Mouse (Mus musculus) liver, embryonic 14.5 days (tissue): ENCODE data around the gene Cntnap2. TPM values are rescaled to one million over a fixed set of nuclear protein-coding genes. Genes with fewer than 3 reads are reported as not detected.
"Not testable (repeated sequence)": the region's sequence is repeated elsewhere in the genome, so short reads cannot be mapped to it uniquely, and the experiment has no call there.

ENCODE experiments used
- ATAC-seq: fragments of 200-750 bp; cut with Nextera tagmentation; 2 replicates; pipeline ENCODE4 v1.8.0; 2017; ENCODE audit warnings: moderate number of reproducible peaks, mild to moderate bottlenecking, moderate library complexity; ENCODE audit not compliant: insufficient read depth
- DNase-seq, 3 experiments: peaks; one replicate each; pipeline ENCODE4 v3.0.0-alpha.2; 2012 to 2013; ENCODE audit warnings: low read depth in 3 of 3, low spot score in 3 of 3
- H3K27ac ChIP-seq: fragments of 300-500 bp; sonication (generic); 2 replicates; pipeline ENCODE4 v1.5.1; 2014; ENCODE audit warnings: moderate library complexity, mild to moderate bottlenecking, control low read depth, inconsistent platforms
- H3K27me3 ChIP-seq: fragments of 300-500 bp; sonication (generic); 2 replicates; pipeline ENCODE4 v1.6.1; 2014; ENCODE audit warnings: mild to moderate bottlenecking, low read length, moderate library complexity; ENCODE audit not compliant: control insufficient read depth, insufficient read depth
- H3K36me3 ChIP-seq: fragments of 300-500 bp; sonication (generic); replicated peaks from 2 replicates; pipeline ENCODE4 v1.6.1; 2014; ENCODE audit warnings: low read depth; ENCODE audit not compliant: control insufficient read depth, insufficient read depth
- H3K4me1 ChIP-seq, 2 experiments: fragments of 200-500 bp in 1 of 2; fragments of 300-500 bp in 1 of 2; sonication (generic) in 1 of 2; replicated peaks; 2 replicates each; pipeline ENCODE4 v1.6.1; 2012 to 2014; ENCODE audit warnings: antibody characterized with exemption in 1 of 2, inconsistent platforms in 1 of 2, low read length in 1 of 2; ENCODE audit not compliant: control insufficient read depth in 2 of 2, insufficient read depth in 2 of 2
- H3K4me2 ChIP-seq: fragments of 300-500 bp; sonication (generic); 2 replicates; pipeline ENCODE4 v1.6.1; 2014; ENCODE audit warnings: low read depth, mild to moderate bottlenecking, control low read depth, moderate library complexity
- H3K4me3 ChIP-seq, 2 experiments: fragments of 200-500 bp in 1 of 2; fragments of 300-500 bp in 1 of 2; sonication (generic) in 1 of 2; 2 replicates each; pipeline ENCODE4 v1.5.1; 2012 to 2014; ENCODE audit warnings: low read depth in 2 of 2, low read length in 2 of 2, mild to moderate bottlenecking in 2 of 2, control low read depth in 1 of 2, inconsistent platforms in 1 of 2, moderate library complexity in 1 of 2; ENCODE audit not compliant: insufficient read depth in 1 of 2
- H3K9ac ChIP-seq: fragments of 300-500 bp; sonication (generic); replicated peaks from 2 replicates; pipeline ENCODE4 v1.6.1; 2014; ENCODE audit warnings: mild to moderate bottlenecking, control low read depth, moderate library complexity
- H3K9me3 ChIP-seq: fragments of 300-500 bp; sonication (generic); 2 replicates; pipeline ENCODE4 v1.6.1; 2016; ENCODE audit warnings: low read length, mixed read lengths; ENCODE audit not compliant: control insufficient read depth
- CTCF ChIP-seq: IDR thresholded peaks from 2 replicates; pipeline ENCODE4 v1.5.1; 2016; ENCODE audit warnings: antibody characterized with exemption, low read depth, control low read depth
- EP300 ChIP-seq: IDR thresholded peaks from 2 replicates; pipeline ENCODE4 v1.6.1; 2016; ENCODE audit warnings: antibody characterized with exemption, low read depth
- WGBS: fragments of 180-500 bp; shearing (Covaris S2); extraction: QIAGEN DNeasy Blood & Tissue Kit; methylation state at CpG from one replicate; pipeline ENCODE4 v1.1.7; 2014; ENCODE audit not compliant: insufficient replicate concordance; 5-methylcytosine and 5-hydroxymethylcytosine counted together
- polyA plus RNA-seq, 2 experiments: library from polyadenylated mRNA; depleted of rRNA in 1 of 2; stranded (reverse) in 1 of 2; unstranded in 1 of 2; fragments of >200 nt; fragmentation: Nextera tagmentation in 1 of 2; extraction: Ambion mirVana in 1 of 2; gene quantifications; 2 replicates each; pipeline versions ENCODE4 v1.2.1 to v1.2.3; 2012 to 2014

Cntnap2 gene
- polyA plus RNA-seq, 2 experiments: 0.38 to 0.39 TPM

DNA sequence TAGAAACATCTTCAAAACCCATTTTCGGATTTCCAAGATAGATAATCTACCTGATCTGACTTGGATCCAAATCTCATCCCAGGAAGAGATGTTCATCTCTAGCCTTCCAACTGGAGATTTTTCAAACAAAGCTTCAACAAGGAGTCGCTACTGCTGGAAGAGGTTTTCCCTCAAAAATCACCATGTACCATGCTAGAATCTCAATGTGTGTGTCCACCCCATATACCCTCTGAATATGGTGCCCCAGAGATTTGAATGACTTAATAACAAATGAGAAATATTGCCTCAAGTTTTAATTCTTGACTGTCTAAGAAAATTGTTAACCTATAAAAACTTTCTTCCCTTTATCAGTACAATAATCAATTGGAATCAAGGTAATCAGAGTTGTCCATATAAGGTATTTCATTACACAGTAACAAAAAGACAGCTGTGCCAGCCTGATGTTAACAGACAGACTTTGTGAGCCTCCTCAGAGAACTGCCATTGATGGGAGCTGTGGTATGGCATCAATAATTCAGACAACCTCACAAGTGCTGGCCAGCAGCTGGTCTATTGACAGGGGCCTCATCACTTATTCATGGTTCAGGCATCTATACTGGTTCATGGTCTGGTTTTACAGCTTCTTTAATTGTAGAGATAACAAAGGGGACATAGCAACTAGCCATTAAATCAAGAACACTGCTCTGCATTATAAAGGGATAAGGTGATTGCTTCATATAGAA, 1391.9 kb downstream of the Cntnap2 start:
- no peak overlapping the region for H3K4me2 ChIP-seq
- 47% methylated on average over 2 of the region's 2 CpGs for WGBS
- no peaks in the 10 kb centered on the region for H3K4me1 ChIP-seq
- H3K27me3 ChIP-seq: no peaks in the 10 kb centered on the region
- TF ChIP-seq CTCF (no peak), EP300 (no peak)
- ATAC-seq (no peak), DNase-seq (no peak)
- no peak overlapping the region for H3K4me3 ChIP-seq
- H3K9me3 ChIP-seq: no peaks in the 10 kb centered on the region
- no peak overlapping the region for H3K27ac ChIP-seq
- H3K9ac ChIP-seq: no peak overlapping the region
- no peaks in the 10 kb centered on the region for H3K36me3 ChIP-seq

DNA sequence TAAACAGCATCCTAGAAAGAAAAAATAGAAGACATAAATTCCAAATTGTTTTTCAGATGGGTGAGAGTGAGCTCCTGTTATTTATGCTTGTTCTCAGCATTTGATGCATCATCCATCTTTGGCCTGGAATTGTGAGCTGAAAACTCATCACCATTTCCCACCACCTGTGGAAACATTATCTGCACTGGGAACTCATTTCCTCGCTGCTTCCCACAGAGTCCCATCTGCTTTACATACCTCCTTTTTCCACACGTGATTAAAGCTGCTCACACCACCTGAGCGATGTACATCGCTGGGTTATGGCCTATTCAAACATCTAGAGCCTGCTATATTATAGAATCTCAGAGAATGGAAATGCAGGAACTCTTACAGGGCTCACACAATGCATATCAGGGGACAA, 1413.5 kb downstream of the Cntnap2 start:
- no peaks in the 10 kb centered on the region for H3K9me3 ChIP-seq
- DNase-seq (no peak), ATAC-seq (no peak)
- TF ChIP-seq EP300 (no peak), CTCF (no peak)
- no peak overlapping the region for H3K4me3 ChIP-seq
- no peaks in the 10 kb centered on the region for H3K27me3 ChIP-seq
- H3K9ac ChIP-seq: no peak overlapping the region
- WGBS: 46% methylated on average over 4 of the region's 4 CpGs
- H3K27ac ChIP-seq: no peak overlapping the region
- no peak overlapping the region for H3K4me2 ChIP-seq
- no peaks in the 10 kb centered on the region for H3K36me3 ChIP-seq
- no peaks in the 10 kb centered on the region for H3K4me1 ChIP-seq

DNA sequence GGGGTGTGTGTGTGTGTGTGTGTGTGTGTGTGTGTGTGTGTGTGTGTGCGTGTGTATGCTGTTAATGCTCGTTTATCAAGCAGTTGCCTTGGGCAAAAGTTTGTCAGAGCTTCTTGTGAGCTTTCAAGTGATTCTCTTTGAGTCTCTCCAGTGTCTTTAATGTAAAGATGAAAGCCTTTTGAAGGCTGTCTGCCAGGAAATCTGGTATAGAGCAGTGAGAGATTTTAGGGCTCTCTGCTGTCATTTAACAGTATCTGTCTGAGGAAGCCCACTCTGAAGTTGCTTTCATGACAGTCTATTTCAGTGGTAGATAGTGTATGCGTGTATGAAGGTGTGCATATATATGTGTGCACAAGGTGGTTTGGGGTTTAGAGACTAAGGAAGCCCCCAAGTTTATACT, 1425.2 kb downstream of the Cntnap2 start:
- TF ChIP-seq EP300: no peak
- no peak for TF ChIP-seq CTCF
- Histone ChIP-seq H3K9ac (no peak overlapping the region), H3K4me3 (no peak overlapping the region), H3K36me3 (no peaks in the 10 kb centered on the region), H3K4me2 (no peak overlapping the region), H3K27me3 (no peaks in the 10 kb centered on the region), H3K4me1 (no peaks in the 10 kb centered on the region), H3K9me3 (no peaks in the 10 kb centered on the region), H3K27ac (no peak overlapping the region)
- DNase-seq: no peak
- no peak for ATAC-seq
- 39% methylated on average over 3 of the region's 3 CpGs for WGBS

DNA sequence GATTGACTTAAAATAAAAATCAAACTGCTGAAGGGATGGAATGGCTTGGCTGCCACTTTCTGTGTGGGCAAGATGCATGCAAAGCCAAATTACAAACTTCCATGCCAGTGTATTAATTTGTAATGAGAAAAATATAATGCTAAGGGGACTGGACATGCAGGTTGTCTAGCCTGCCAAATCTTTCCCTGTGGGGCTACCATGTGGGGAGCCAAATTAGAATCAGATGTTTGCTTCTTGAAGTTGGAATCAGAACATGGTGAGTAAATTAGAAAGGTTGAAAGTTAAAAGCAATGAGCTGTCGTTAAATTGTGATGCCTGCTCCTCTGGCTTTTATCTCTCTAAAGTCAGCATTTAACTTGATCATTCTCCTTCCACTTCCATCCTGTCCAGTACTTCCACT, 1443.6 kb downstream of the Cntnap2 start:
- DNase-seq: no peak
- 67% methylated on average over 1 of the region's 1 CpGs for WGBS

DNA sequence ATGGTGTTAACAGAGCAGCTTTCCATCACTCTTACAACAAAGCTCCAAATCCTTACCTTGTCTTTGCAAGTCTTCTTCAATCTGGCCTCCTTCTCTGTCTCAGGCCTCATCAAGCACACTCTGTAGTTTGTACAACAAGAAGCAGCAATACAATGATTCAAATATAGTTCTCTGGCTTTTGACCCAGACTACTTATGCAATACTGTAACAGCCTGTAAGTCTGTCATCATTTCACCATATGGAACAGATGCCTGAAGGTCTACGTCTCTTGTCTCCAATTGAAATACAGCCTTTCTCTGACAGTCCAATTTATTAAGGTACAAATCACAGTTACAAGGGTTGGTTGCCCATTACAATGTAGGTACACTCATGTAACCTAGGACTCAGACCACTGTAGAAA, 1453.7 kb downstream of the Cntnap2 start:
- TF ChIP-seq CTCF: no peak
- no peak for TF ChIP-seq EP300
- Histone ChIP-seq H3K4me3 (no peak overlapping the region), H3K27ac (no peak overlapping the region), H3K4me1 (no peaks in the 10 kb centered on the region), H3K36me3 (no peaks in the 10 kb centered on the region), H3K4me2 (no peak overlapping the region), H3K27me3 (no peaks in the 10 kb centered on the region), H3K9ac (no peak overlapping the region), H3K9me3 (no peaks in the 10 kb centered on the region)
- DNase-seq (no peak), ATAC-seq (no peak)
- 71% methylated on average over 1 of the region's 1 CpGs for WGBS

More for the DNA sequence above, 1443.6 kb downstream of the Cntnap2 start:
- Histone ChIP-seq H3K4me1 (no peaks in the 10 kb centered on the region), H3K36me3 (no peaks in the 10 kb centered on the region), H3K9me3 (no peaks in the 10 kb centered on the region), H3K27ac (no peak overlapping the region), H3K27me3 (no peaks in the 10 kb centered on the region), H3K4me3 (no peak overlapping the region), H3K9ac (no peak overlapping the region), H3K4me2 (no peak overlapping the region)
- ATAC-seq: no peak
- no peak for TF ChIP-seq EP300
- TF ChIP-seq CTCF: no peak

DNA sequence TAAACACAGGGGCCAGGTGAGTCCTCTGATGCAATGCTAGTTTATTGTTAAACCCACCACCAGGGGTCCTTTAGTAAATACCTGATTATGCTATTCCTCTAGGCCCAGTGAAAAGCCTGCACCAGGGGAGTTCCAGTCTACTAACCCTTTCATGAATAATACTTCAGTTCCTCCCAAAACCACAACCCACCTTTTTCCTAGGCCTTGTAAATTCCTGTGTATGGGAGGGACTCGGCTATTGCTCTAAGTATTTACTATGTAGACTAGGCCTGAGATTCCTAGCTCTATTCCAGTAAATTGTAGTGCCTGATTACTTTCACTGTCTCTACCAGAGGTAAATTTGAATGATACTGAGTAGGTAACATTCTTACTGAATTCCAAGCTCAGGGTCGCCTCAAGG, 1478.4 kb downstream of the Cntnap2 start:
- ATAC-seq, H3K9ac ChIP-seq, H3K36me3 ChIP-seq, H3K4me2 ChIP-seq, H3K4me1 ChIP-seq, H3K27ac ChIP-seq, H3K4me3 ChIP-seq, H3K27me3 ChIP-seq, H3K9me3 ChIP-seq, DNase-seq: not testable (repeated sequence)
- 45% methylated on average over 2 of the region's 2 CpGs for whole genome bisulfite sequencing
